Comparison of ENCODE assay signal across 9 mouse cellular contexts in the genomic region with DNA sequence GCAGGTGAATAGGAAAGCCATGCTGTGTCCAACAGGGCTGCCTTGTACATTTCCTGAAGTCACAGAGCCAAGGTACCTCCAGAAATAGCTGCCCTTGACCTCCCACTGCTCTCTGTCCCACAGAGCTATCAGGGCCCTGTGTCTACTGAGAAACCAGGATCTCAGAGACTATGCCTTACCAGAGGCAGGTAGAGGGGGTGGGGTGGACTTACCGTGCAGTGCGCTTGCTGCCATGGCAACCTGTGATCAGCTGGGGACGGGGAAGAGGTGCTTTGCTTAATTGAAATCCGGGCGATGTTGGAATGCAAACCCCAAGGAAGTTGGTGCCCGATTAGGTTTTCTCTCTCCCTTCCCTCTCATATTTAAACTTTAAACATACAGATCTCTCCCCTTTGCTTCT.
DNase-seq lines count a peak whose midpoint lies in the region; ATAC-seq and TF ChIP-seq lines count a peak whose summit lies in the region.
"Had no signal": no experiment of that assay in that cellular context is flagged by ENCODE, and none has a peak within 500 bp of the region (broad histone marks: within the 10 kb centered on the region; RNA-seq: fewer than 3 reads in every experiment).

No protein-coding gene starts in this region.

- H3K79me2 ChIP-seq in heart, adult 2 months (replicated peaks; ENCODE audit: control insufficient read depth, insufficient read depth, low read length), result no peaks in the 10 kb centered on the region

- intact Hi-C loops in heart, adult 2 months (cut with DNase I), result no loop called here

- H3K4me3 ChIP-seq in forebrain, embryonic 10.5 days, result no peak overlapping the region
- H3K4me3 ChIP-seq in forebrain, embryonic 11.5 days (ENCODE audit: low read depth, low read length), result no peak overlapping the region
- H3K4me3 ChIP-seq in forebrain, embryonic 15.5 days, result no peak overlapping the region
- H3K4me3 ChIP-seq in midbrain, embryonic 15.5 days, result no peak overlapping the region
- no peak overlapping the region for H3K4me3 ChIP-seq in liver, embryonic 12.5 days
- H3K4me3 ChIP-seq in heart, adult 2 months, result no peak overlapping the region
- H3K4me3 ChIP-seq: limb, embryonic 15.5 days had no signal

- no peaks in the 10 kb centered on the region for H3K27me3 ChIP-seq in forebrain, embryonic 10.5 days (ENCODE audit: poor library complexity, severe bottlenecking)
- H3K27me3 ChIP-seq in forebrain, embryonic 11.5 days (ENCODE audit: control insufficient read depth, insufficient read depth, low read length), result no peaks in the 10 kb centered on the region
- H3K27me3 ChIP-seq in forebrain, embryonic 15.5 days, result no peaks in the 10 kb centered on the region
- no peaks in the 10 kb centered on the region for H3K27me3 ChIP-seq in midbrain, embryonic 15.5 days (replicated peaks)
- H3K27me3 ChIP-seq in liver, embryonic 12.5 days (replicated peaks), result no peaks in the 10 kb centered on the region
- no peaks in the 10 kb centered on the region for H3K27me3 ChIP-seq in heart, adult 2 months (ENCODE audit: control insufficient read depth, insufficient read depth, low read length)
- H3K27me3 ChIP-seq: limb, embryonic 15.5 days had no signal

- H3K36me3 ChIP-seq in forebrain, embryonic 10.5 days (replicated peaks), result no peaks in the 10 kb centered on the region
- no peaks in the 10 kb centered on the region for H3K36me3 ChIP-seq in forebrain, embryonic 11.5 days (ENCODE audit: control insufficient read depth, insufficient read depth, low read length)
- H3K36me3 ChIP-seq in forebrain, embryonic 15.5 days, result no peaks in the 10 kb centered on the region
- no peaks in the 10 kb centered on the region for H3K36me3 ChIP-seq in midbrain, embryonic 15.5 days (replicated peaks)
- no peaks in the 10 kb centered on the region for H3K36me3 ChIP-seq in liver, embryonic 12.5 days
- H3K36me3 ChIP-seq in heart, adult 2 months (ENCODE audit: control insufficient read depth, insufficient read depth, low read length), result no peaks in the 10 kb centered on the region
- H3K36me3 ChIP-seq: limb, embryonic 15.5 days had no signal

- TF ChIP-seq CTCF in heart, adult 2 months (IDR thresholded peaks at IDR 0.05), result no peak

- no peaks in the 10 kb centered on the region for H3K9me3 ChIP-seq in forebrain, embryonic 10.5 days
- H3K9me3 ChIP-seq in forebrain, embryonic 11.5 days (ENCODE audit: control insufficient read depth, low read length), result no peaks in the 10 kb centered on the region
- no peaks in the 10 kb centered on the region for H3K9me3 ChIP-seq in forebrain, embryonic 15.5 days
- no peaks in the 10 kb centered on the region for H3K9me3 ChIP-seq in midbrain, embryonic 15.5 days
- H3K9me3 ChIP-seq in liver, embryonic 12.5 days (replicated peaks), result no peaks in the 10 kb centered on the region
- H3K9me3 ChIP-seq: limb, embryonic 15.5 days had no signal

- WGBS in forebrain, embryonic 10.5 days, result 23% methylated on average over 6 of the region's 6 CpGs
- WGBS in forebrain, embryonic 11.5 days, result 14% methylated on average over 6 of the region's 6 CpGs
- WGBS in forebrain, embryonic 15.5 days, result 9% methylated on average over 6 of the region's 6 CpGs
- 15% methylated on average over 6 of the region's 6 CpGs for WGBS in midbrain, embryonic 15.5 days
- WGBS in liver, embryonic 12.5 days (ENCODE audit: insufficient replicate concordance), result 63% methylated on average over 6 of the region's 6 CpGs
- 66% methylated on average over 6 of the region's 6 CpGs for WGBS in heart, adult 2 months

- DNase-seq in forebrain, embryonic 10.5 days (ENCODE audit: extremely low spot score, low spot score), result no peak
- DNase-seq in forebrain, embryonic 11.5 days (ENCODE audit: low spot score), result no peak
- DNase-seq in ZHBTc4 (ENCODE audit: low read depth, low spot score), result peak; percentile 50
- DNase-seq in B cell, adult 2 months, result no peak
- DNase-seq in heart, adult 2 months, result no peak

- no peak overlapping the region for H3K9ac ChIP-seq in forebrain, embryonic 11.5 days (ENCODE audit: low read length)
- no peak overlapping the region for H3K9ac ChIP-seq in forebrain, embryonic 15.5 days (replicated peaks)
- no peak overlapping the region for H3K9ac ChIP-seq in midbrain, embryonic 15.5 days
- H3K9ac ChIP-seq in liver, embryonic 12.5 days, result no peak overlapping the region
- H3K9ac ChIP-seq in heart, adult 2 months (ENCODE audit: low read depth, low read length), result no peak overlapping the region
- H3K9ac ChIP-seq: limb, embryonic 15.5 days had no signal

- no peak for TF ChIP-seq EP300 in heart, adult 2 months (IDR thresholded peaks at IDR 0.05; ENCODE audit: insufficient read depth, low read depth, low read length)

- ATAC-seq in forebrain, embryonic 11.5 days (replicated peaks; ENCODE audit: low FRiP score), result no peak
- ATAC-seq in forebrain, embryonic 15.5 days (replicated peaks), result peak; percentile 65; the same call in 1 of the 2 replicates
- ATAC-seq in midbrain, embryonic 15.5 days (replicated peaks), result peak; percentile 83
- ATAC-seq in liver, embryonic 12.5 days, result no peak

- TF ChIP-seq POLR2A in heart, adult 2 months (IDR thresholded peaks at IDR 0.05; ENCODE audit: insufficient read depth, low read depth, low read length), result no peak

- no peak overlapping the region for H3K4me2 ChIP-seq in forebrain, embryonic 11.5 days (ENCODE audit: low read depth, low read length, severe bottlenecking)
- no peak overlapping the region for H3K4me2 ChIP-seq in forebrain, embryonic 15.5 days (replicated peaks)
- no peak overlapping the region for H3K4me2 ChIP-seq in midbrain, embryonic 15.5 days
- no peak overlapping the region for H3K4me2 ChIP-seq in liver, embryonic 12.5 days
- H3K4me2 ChIP-seq: limb, embryonic 15.5 days had no signal

- peaks cover 59% of the 10 kb centered on the region for H3K4me1 ChIP-seq in forebrain, embryonic 10.5 days
- peaks cover 12% of the 10 kb centered on the region; the same call in 1 of the 2 replicates for H3K4me1 ChIP-seq in forebrain, embryonic 11.5 days (replicated peaks; ENCODE audit: control insufficient read depth, insufficient read depth, low read length)
- H3K4me1 ChIP-seq in forebrain, embryonic 15.5 days, result peaks cover 53% of the 10 kb centered on the region
- H3K4me1 ChIP-seq in midbrain, embryonic 15.5 days, result peaks cover 52% of the 10 kb centered on the region
- no peaks in the 10 kb centered on the region for H3K4me1 ChIP-seq in liver, embryonic 12.5 days
- H3K4me1 ChIP-seq in heart, adult 2 months (ENCODE audit: control insufficient read depth, insufficient read depth, low read length), result no peaks in the 10 kb centered on the region

- peak overlapping the region; percentile 45; the same call in 1 of the 2 replicates for H3K27ac ChIP-seq in forebrain, embryonic 10.5 days
- no peak overlapping the region for H3K27ac ChIP-seq in forebrain, embryonic 11.5 days (ENCODE audit: low read depth, low read length)
- no peak overlapping the region for H3K27ac ChIP-seq in forebrain, embryonic 15.5 days (replicated peaks)
- peak overlapping the region; percentile 42 for H3K27ac ChIP-seq in midbrain, embryonic 15.5 days
- H3K27ac ChIP-seq in liver, embryonic 12.5 days, result no peak overlapping the region
- H3K27ac ChIP-seq in heart, adult 2 months, result no peak overlapping the region
- H3K27ac ChIP-seq: limb, embryonic 15.5 days had no signal

Comparison
In these comparisons a context has a peak if more than half of its experiments do, and no peak if none do; other contexts are left out.
1. H3K27ac ChIP-seq: peak in forebrain, embryonic 10.5 days (single experiment) and midbrain, embryonic 15.5 days (single experiment); none in forebrain, embryonic 11.5 days (single experiment), forebrain, embryonic 15.5 days (single experiment), liver, embryonic 12.5 days (single experiment) and heart, adult 2 months (single experiment).
2. ATAC-seq: peak in forebrain, embryonic 15.5 days (single experiment) and midbrain, embryonic 15.5 days (single experiment); none in forebrain, embryonic 11.5 days (single experiment) and liver, embryonic 12.5 days (single experiment).